Mouse (Mus musculus): ENCODE data around the gene Nkd1. TPM values are rescaled to one million over a fixed set of nuclear protein-coding genes. Genes with fewer than 3 reads are reported as not detected.

Nkd1 gene
- polyA plus RNA-seq, 1 experiment from 2014 or later: 35.8 TPM

DNA sequence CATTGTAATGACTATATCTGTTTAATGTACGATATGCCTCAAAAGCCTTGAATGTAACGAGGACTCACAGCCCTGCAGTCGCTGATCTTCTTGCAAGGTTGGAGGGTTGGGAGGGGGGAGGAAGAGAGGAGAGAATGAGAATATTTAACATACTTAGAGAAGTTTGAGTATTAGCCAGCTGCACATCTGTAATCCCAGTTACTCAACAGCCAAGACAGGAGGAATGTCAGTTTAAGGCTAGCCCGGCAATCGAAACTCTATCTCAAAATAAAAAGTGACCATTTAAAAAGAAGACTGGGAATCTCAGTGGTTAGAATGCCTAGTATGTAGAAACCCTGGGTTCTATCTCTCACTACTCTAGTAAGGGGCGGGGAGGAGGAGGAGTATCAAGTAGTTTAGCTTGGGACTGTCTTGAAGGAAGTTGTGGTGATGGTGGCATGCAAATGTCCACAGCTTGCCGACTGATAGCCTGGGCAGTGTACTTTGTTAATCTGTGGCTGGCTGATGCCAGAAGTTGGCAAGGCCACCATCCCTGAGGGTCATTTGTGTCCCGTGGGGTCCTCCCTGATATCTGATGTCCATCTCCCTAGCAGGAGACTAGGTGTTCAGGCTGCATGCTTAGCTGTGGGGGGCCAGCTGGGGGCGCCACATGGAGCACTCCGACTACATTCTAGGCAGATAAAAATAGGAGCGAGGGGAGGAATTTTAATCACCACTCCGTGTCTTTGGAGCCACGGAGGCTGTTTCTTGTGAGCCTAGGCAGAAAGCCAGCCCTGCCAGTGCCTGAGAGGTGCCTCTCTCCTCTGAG, 46.4 kb downstream of the Nkd1 start:
- Histone ChIP-seq H3K4me1 (replicated peaks; ENCODE audit: control insufficient read depth, insufficient read depth, low read length) (peaks cover 71% of the 10 kb centered on the region), H3K27me3 (replicated peaks; ENCODE audit: control insufficient read depth, insufficient read depth, low read length) (no peaks in the 10 kb centered on the region), H3K27ac (ENCODE audit: low read depth) (peak overlapping the region; percentile 3; the same call in 1 of the 2 replicates), H3K9ac (ENCODE audit: low read length) (no peak overlapping the region), H3K36me3 (ENCODE audit: control insufficient read depth, insufficient read depth, low read length) (no peaks in the 10 kb centered on the region), H3K4me3 (ENCODE audit: low read depth, low read length) (no peak overlapping the region), H3K9me3 (ENCODE audit: control insufficient read depth, low read length) (no peaks in the 10 kb centered on the region), H3K4me2 (ENCODE audit: low read length) (no peak overlapping the region)
- 42% methylated on average over 13 of the region's 13 CpGs for WGBS
- ATAC-seq (replicated peaks; ENCODE audit: low FRiP score, low TSS enrichment, low read depth) (no peak), DNase-seq (ENCODE audit: low spot score) (peak; percentile 68)

GRCm38 (mm10) chr8:88568211-88568610, 47.1 kb downstream of the Nkd1 start:
- 81% methylated on average over 3 of the region's 3 CpGs for WGBS

GRCm38 (mm10) chr8:88569366-88569765, 48.2 kb downstream of the Nkd1 start:
- no peaks in the 10 kb centered on the region for H3K9me3 ChIP-seq (ENCODE audit: control insufficient read depth, low read length)
- WGBS: 40% methylated on average over 7 of the region's 7 CpGs
- peak overlapping the region; percentile 57; the same call in 1 of the 2 replicates for H3K27ac ChIP-seq (ENCODE audit: low read depth)
- no peak overlapping the region for H3K9ac ChIP-seq (ENCODE audit: low read length)
- DNase-seq (ENCODE audit: low spot score) (no peak), ATAC-seq (replicated peaks; ENCODE audit: low FRiP score, low TSS enrichment, low read depth) (no peak)
- no peak overlapping the region for H3K4me3 ChIP-seq (ENCODE audit: low read depth, low read length)
- H3K4me1 ChIP-seq (replicated peaks; ENCODE audit: control insufficient read depth, insufficient read depth, low read length): peaks cover 71% of the 10 kb centered on the region
- no peaks in the 10 kb centered on the region for H3K27me3 ChIP-seq (replicated peaks; ENCODE audit: control insufficient read depth, insufficient read depth, low read length)
- H3K36me3 ChIP-seq (ENCODE audit: control insufficient read depth, insufficient read depth, low read length): peaks cover under 1% of the 10 kb centered on the region; the same call in 1 of the 2 replicates
- no peak overlapping the region for H3K4me2 ChIP-seq (ENCODE audit: low read length)

More at GRCm38 (mm10) chr8:88568211-88568610, 47.1 kb downstream of the Nkd1 start:
- H3K4me3 ChIP-seq (ENCODE audit: low read depth, low read length): no peak overlapping the region
- H3K4me1 ChIP-seq (replicated peaks; ENCODE audit: control insufficient read depth, insufficient read depth, low read length): peaks cover 78% of the 10 kb centered on the region
- H3K27ac ChIP-seq (ENCODE audit: low read depth): 0 out of 2 replicates have a peak overlapping the region, but pooled peaks have one; percentile 3
- H3K4me2 ChIP-seq (ENCODE audit: low read length): no peak overlapping the region
- no peaks in the 10 kb centered on the region for H3K36me3 ChIP-seq (ENCODE audit: control insufficient read depth, insufficient read depth, low read length)
- no peak overlapping the region for H3K9ac ChIP-seq (ENCODE audit: low read length)
- DNase-seq (ENCODE audit: low spot score): no peak
- H3K27me3 ChIP-seq (replicated peaks; ENCODE audit: control insufficient read depth, insufficient read depth, low read length): no peaks in the 10 kb centered on the region
- no peak for ATAC-seq (replicated peaks; ENCODE audit: low FRiP score, low TSS enrichment, low read depth)
- no peaks in the 10 kb centered on the region for H3K9me3 ChIP-seq (ENCODE audit: control insufficient read depth, low read length)

GRCm38 (mm10) chr8:88570293-88570998, 49.3 kb downstream of the Nkd1 start:
- H3K27ac ChIP-seq (ENCODE audit: low read depth): peak overlapping the region; percentile 57
- H3K4me1 ChIP-seq (replicated peaks; ENCODE audit: control insufficient read depth, insufficient read depth, low read length): peaks cover 71% of the 10 kb centered on the region
- no peak overlapping the region for H3K9ac ChIP-seq (ENCODE audit: low read length)
- H3K27me3 ChIP-seq (replicated peaks; ENCODE audit: control insufficient read depth, insufficient read depth, low read length): no peaks in the 10 kb centered on the region
- DNase-seq (ENCODE audit: low spot score): no peak
- no peak overlapping the region for H3K4me3 ChIP-seq (ENCODE audit: low read depth, low read length)
- 24% methylated on average over 10 of the region's 10 CpGs for WGBS
- H3K9me3 ChIP-seq (ENCODE audit: control insufficient read depth, low read length): no peaks in the 10 kb centered on the region
- H3K4me2 ChIP-seq (ENCODE audit: low read length): no peak overlapping the region
- peaks cover 5% of the 10 kb centered on the region; the same call in 1 of the 2 replicates for H3K36me3 ChIP-seq (ENCODE audit: control insufficient read depth, insufficient read depth, low read length)
- no peak; the same call in 1 of the 2 replicates for ATAC-seq (replicated peaks; ENCODE audit: low FRiP score, low TSS enrichment, low read depth)

DNA sequence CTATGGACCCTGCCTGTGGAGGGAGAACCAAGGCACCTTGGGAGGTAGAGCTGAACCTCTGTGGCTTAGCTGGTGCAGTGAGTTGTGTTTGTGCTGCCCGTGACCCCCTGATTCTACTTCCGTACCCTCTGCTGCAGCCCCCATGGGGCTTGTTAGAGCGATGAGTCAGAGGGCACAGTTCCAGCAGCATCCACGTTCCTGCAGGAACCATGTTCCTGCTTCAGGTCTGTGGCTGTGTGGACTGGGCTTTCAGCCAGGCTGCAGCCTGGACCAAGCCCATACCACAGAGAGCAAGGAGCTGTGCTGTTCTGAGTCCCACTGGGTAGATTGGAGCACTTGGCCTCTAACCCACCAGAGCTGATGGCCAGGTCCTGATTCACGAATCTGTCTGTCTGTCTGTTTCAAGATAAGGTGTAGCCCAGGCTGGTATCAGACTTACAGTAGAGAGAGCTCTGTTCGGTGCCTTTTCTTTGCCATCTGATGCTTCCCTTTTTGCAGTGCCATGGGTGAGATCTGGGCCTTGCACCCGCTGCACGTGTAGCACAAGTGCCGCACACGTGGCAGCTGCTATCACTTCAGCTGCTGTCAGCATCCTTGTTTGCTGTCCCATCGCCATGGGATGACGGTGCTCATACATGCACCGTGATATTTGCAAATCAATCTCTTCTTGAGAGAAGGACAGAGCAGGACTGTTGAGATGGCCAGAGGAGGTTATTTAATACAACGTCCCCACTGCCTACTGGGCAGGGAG, 50.5 kb downstream of the Nkd1 start:
- H3K27me3 ChIP-seq (replicated peaks; ENCODE audit: control insufficient read depth, insufficient read depth, low read length): no peaks in the 10 kb centered on the region
- ATAC-seq (replicated peaks; ENCODE audit: low FRiP score, low TSS enrichment, low read depth): no peak
- peak overlapping the region; percentile 57 for H3K27ac ChIP-seq (ENCODE audit: low read depth)
- DNase-seq (ENCODE audit: low spot score): no peak
- 78% methylated on average over 14 of the region's 14 CpGs for WGBS
- no peaks in the 10 kb centered on the region for H3K9me3 ChIP-seq (ENCODE audit: control insufficient read depth, low read length)
- H3K4me1 ChIP-seq (replicated peaks; ENCODE audit: control insufficient read depth, insufficient read depth, low read length): peaks cover 69% of the 10 kb centered on the region
- no peak overlapping the region for H3K4me2 ChIP-seq (ENCODE audit: low read length)
- peak overlapping the region; percentile 31; the same call in 1 of the 2 replicates for H3K9ac ChIP-seq (ENCODE audit: low read length)
- H3K36me3 ChIP-seq (ENCODE audit: control insufficient read depth, insufficient read depth, low read length): peaks cover 5% of the 10 kb centered on the region; the same call in 1 of the 2 replicates
- no peak overlapping the region for H3K4me3 ChIP-seq (ENCODE audit: low read depth, low read length)

DNA sequence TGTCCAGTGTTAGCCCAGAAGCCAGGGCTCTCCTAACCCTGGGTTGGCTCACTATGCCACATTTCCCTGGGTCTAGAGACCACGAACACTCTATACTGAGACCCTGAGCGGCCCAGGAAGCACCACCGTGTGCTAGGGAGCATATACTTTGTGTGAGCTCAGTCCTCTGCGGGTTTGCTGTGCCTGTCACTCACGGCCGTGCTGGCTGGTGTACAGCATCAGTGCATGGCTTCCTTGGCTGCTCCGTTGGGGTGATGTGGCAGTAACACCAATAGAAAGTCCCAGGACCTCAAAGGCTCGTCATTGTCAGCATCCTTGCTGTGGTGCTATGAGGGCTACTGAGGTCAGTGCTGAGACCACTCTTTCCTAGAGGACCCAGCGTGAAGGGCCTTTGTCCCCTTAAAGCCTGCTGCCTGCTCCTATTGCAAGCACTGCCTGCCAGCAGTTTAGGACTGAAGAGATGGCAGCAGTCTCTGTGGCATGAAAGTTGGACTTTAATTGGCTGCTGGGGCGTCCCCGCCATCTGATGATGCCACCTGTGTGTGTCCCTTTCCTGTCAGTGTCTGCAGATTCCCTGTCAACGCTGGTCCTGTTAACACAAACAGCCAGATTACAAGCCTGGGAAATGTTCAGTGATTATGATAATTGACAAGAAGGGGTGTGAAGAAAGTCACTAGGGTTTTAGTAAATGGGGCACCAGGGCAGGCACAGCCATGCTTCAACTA, 51.2 kb downstream of the Nkd1 start:
- Histone ChIP-seq H3K9ac (ENCODE audit: low read length) (no peak overlapping the region), H3K27me3 (replicated peaks; ENCODE audit: control insufficient read depth, insufficient read depth, low read length) (no peaks in the 10 kb centered on the region), H3K4me1 (replicated peaks; ENCODE audit: control insufficient read depth, insufficient read depth, low read length) (peaks cover 61% of the 10 kb centered on the region), H3K4me2 (ENCODE audit: low read length) (no peak overlapping the region), H3K9me3 (ENCODE audit: control insufficient read depth, low read length) (no peaks in the 10 kb centered on the region), H3K36me3 (ENCODE audit: control insufficient read depth, insufficient read depth, low read length) (peaks cover 5% of the 10 kb centered on the region; the same call in 1 of the 2 replicates), H3K4me3 (ENCODE audit: low read depth, low read length) (no peak overlapping the region), H3K27ac (ENCODE audit: low read depth) (peak overlapping the region; percentile 18; the same call in 1 of the 2 replicates)
- DNase-seq (ENCODE audit: low spot score) (no peak), ATAC-seq (replicated peaks; ENCODE audit: low FRiP score, low TSS enrichment, low read depth) (no peak)
- WGBS: 90% methylated on average over 12 of the region's 12 CpGs

GRCm38 (mm10) chr8:88572941-88573645, 51.9 kb downstream of the Nkd1 start:
- no peaks in the 10 kb centered on the region for H3K9me3 ChIP-seq (ENCODE audit: control insufficient read depth, low read length)
- no peak overlapping the region for H3K4me3 ChIP-seq (ENCODE audit: low read depth, low read length)
- WGBS: 60% methylated on average over 14 of the region's 14 CpGs
- DNase-seq (ENCODE audit: low spot score) (no peak), ATAC-seq (replicated peaks; ENCODE audit: low FRiP score, low TSS enrichment, low read depth) (no peak)
- no peak overlapping the region for H3K9ac ChIP-seq (ENCODE audit: low read length)
- H3K27ac ChIP-seq (ENCODE audit: low read depth): peak overlapping the region; percentile 18; the same call in 1 of the 2 replicates
- H3K4me1 ChIP-seq (replicated peaks; ENCODE audit: control insufficient read depth, insufficient read depth, low read length): peaks cover 54% of the 10 kb centered on the region
- H3K36me3 ChIP-seq (ENCODE audit: control insufficient read depth, insufficient read depth, low read length): peaks cover 5% of the 10 kb centered on the region; the same call in 1 of the 2 replicates
- H3K4me2 ChIP-seq (ENCODE audit: low read length): no peak overlapping the region
- no peaks in the 10 kb centered on the region for H3K27me3 ChIP-seq (replicated peaks; ENCODE audit: control insufficient read depth, insufficient read depth, low read length)
